Mouse (Mus musculus) embryonic facial prominence, embryonic 11.5 days (tissue): Measurements from ENCODE around the gene Gm33543. TPM values are rescaled to one million over a fixed set of nuclear protein-coding genes. Genes with fewer than 3 reads are reported as not detected.

Source experiments
- ATAC-seq: fragments of 200-750 bp; cut with Nextera tagmentation; replicated peaks from 2 replicates; pipeline ENCODE4 v1.8.0; 2017; ENCODE audit warnings: low read depth; ENCODE audit not compliant: insufficient number of reproducible peaks, low FRiP score, low TSS enrichment
- DNase-seq: peaks from one replicate; pipeline ENCODE4 v3.0.0-alpha.2; 2015; ENCODE audit warnings: low spot score
- H3K27ac ChIP-seq: fragments of 300-500 bp; sonication (generic); replicated peaks from 2 replicates; pipeline ENCODE4 v1.5.1; 2014; ENCODE audit warnings: mild to moderate bottlenecking, low read depth, low read length, control low read depth
- H3K27me3 ChIP-seq: fragments of 300-500 bp; sonication (generic); 2 replicates; pipeline ENCODE4 v1.6.1; 2014; ENCODE audit warnings: mild to moderate bottlenecking, low read length, moderate library complexity, mixed read lengths; ENCODE audit not compliant: control insufficient read depth, insufficient read depth
- H3K36me3 ChIP-seq: fragments of 300-500 bp; sonication (generic); replicated peaks from 2 replicates; pipeline ENCODE4 v1.6.1; 2014; ENCODE audit warnings: low read depth, mild to moderate bottlenecking, low read length, moderate library complexity, mixed read lengths; ENCODE audit not compliant: control insufficient read depth, insufficient read depth
- H3K4me1 ChIP-seq: fragments of 300-500 bp; sonication (generic); 2 replicates; pipeline ENCODE4 v1.6.1; 2014; ENCODE audit warnings: low read length, mixed read lengths; ENCODE audit not compliant: control insufficient read depth, insufficient read depth
- H3K4me2 ChIP-seq: fragments of 300-500 bp; sonication (generic); 2 replicates; pipeline ENCODE4 v1.6.1; 2014; ENCODE audit warnings: low read depth, mild to moderate bottlenecking, control low read depth, low read length, moderate library complexity
- H3K4me3 ChIP-seq: fragments of 300-500 bp; sonication (generic); 2 replicates; pipeline ENCODE4 v1.5.1; 2014; ENCODE audit warnings: low read depth, low read length, control low read depth
- H3K9ac ChIP-seq: fragments of 300-500 bp; sonication (generic); replicated peaks from 2 replicates; pipeline ENCODE4 v1.6.1; 2014; ENCODE audit warnings: mild to moderate bottlenecking, control low read depth, low read length
- H3K9me3 ChIP-seq: fragments of 300-500 bp; sonication (generic); replicated peaks from 2 replicates; pipeline ENCODE4 v1.6.1; 2016; ENCODE audit warnings: mild to moderate bottlenecking, low read length, inconsistent platforms, mixed read lengths; ENCODE audit not compliant: control insufficient read depth
- WGBS: fragments of 180-500 bp; shearing (Covaris S2); extraction: QIAGEN DNeasy Blood & Tissue Kit; methylation state at CpG from one replicate; pipeline ENCODE4 v1.1.7; 2014; 5-methylcytosine and 5-hydroxymethylcytosine counted together
- polyA plus RNA-seq: library from polyadenylated mRNA; unstranded; fragments of >200 nt; fragmentation: Nextera tagmentation; extraction: Ambion mirVana; gene quantifications from 2 replicates; pipeline ENCODE4 v1.2.1, GENCODE M21; 2014

Gene Gm33543
- polyA plus RNA-seq, 1 experiment from 2014 or later = not detected

GRCm38 (mm10) chr10:95846281-95846680 is 3.6 kb upstream of the Gm33543 start:
- no peaks in the 10 kb centered on the region for H3K4me1 ChIP-seq
- no peaks in the 10 kb centered on the region for H3K36me3 ChIP-seq
- H3K27me3 ChIP-seq = no peaks in the 10 kb centered on the region
- ATAC-seq (no peak), DNase-seq (no peak)
- no peak overlapping the region for H3K27ac ChIP-seq
- no peak overlapping the region for H3K4me3 ChIP-seq
- H3K9ac ChIP-seq = no peak overlapping the region
- no peak overlapping the region for H3K4me2 ChIP-seq
- H3K9me3 ChIP-seq = no peaks in the 10 kb centered on the region

GRCm38 (mm10) chr10:95843878-95844277 is 1.1 kb upstream of the Gm33543 start:
- 82% methylated on average over 1 of the region's 1 CpGs for WGBS
- no peak for DNase-seq

GRCm38 (mm10) chr10:95841241-95841640 is 1.5 kb downstream of the Gm33543 start:
- Histone ChIP-seq H3K36me3 (no peaks in the 10 kb centered on the region), H3K4me2 (no peak overlapping the region), H3K4me3 (no peak overlapping the region), H3K27me3 (no peaks in the 10 kb centered on the region), H3K9me3 (no peaks in the 10 kb centered on the region), H3K4me1 (no peaks in the 10 kb centered on the region), H3K9ac (no peak overlapping the region), H3K27ac (no peak overlapping the region)
- ATAC-seq (no peak), DNase-seq (no peak)
- 95% methylated on average over 3 of the region's 3 CpGs for WGBS

More at GRCm38 (mm10) chr10:95843878-95844277, 1.1 kb upstream of the Gm33543 start:
- no peaks in the 10 kb centered on the region for H3K27me3 ChIP-seq
- no peaks in the 10 kb centered on the region for H3K4me1 ChIP-seq
- H3K9me3 ChIP-seq = no peaks in the 10 kb centered on the region
- H3K9ac ChIP-seq = no peak overlapping the region
- H3K36me3 ChIP-seq = no peaks in the 10 kb centered on the region
- ATAC-seq = no peak
- no peak overlapping the region for H3K4me3 ChIP-seq
- H3K4me2 ChIP-seq = no peak overlapping the region
- H3K27ac ChIP-seq = no peak overlapping the region

GRCm38 (mm10) chr10:95839803-95840202 is 2.9 kb downstream of the Gm33543 start:
- H3K27ac ChIP-seq = no peak overlapping the region
- DNase-seq = no peak
- H3K27me3 ChIP-seq = no peaks in the 10 kb centered on the region
- H3K4me1 ChIP-seq = no peaks in the 10 kb centered on the region
- H3K4me2 ChIP-seq = no peak overlapping the region
- ATAC-seq = no peak
- no peaks in the 10 kb centered on the region for H3K9me3 ChIP-seq
- 58% methylated on average over 3 of the region's 3 CpGs for WGBS
- no peak overlapping the region for H3K9ac ChIP-seq
- no peak overlapping the region for H3K4me3 ChIP-seq
- no peaks in the 10 kb centered on the region for H3K36me3 ChIP-seq

- H3K4me2 ChIP-seq = no peak overlapping the region
- no peak for DNase-seq
- H3K4me3 ChIP-seq = no peak overlapping the region
- H3K9me3 ChIP-seq = no peaks in the 10 kb centered on the region
- no peak overlapping the region for H3K9ac ChIP-seq
- 84% methylated on average over 4 of the region's 4 CpGs for WGBS
- no peak for ATAC-seq
- no peak overlapping the region for H3K27ac ChIP-seq
- H3K4me1 ChIP-seq = no peaks in the 10 kb centered on the region
- H3K27me3 ChIP-seq = no peaks in the 10 kb centered on the region
- no peaks in the 10 kb centered on the region for H3K36me3 ChIP-seq
Observed at GRCm38 (mm10) chr10:95839036-95839435, 3.7 kb downstream of the Gm33543 start.

- Histone ChIP-seq H3K27ac (no peak overlapping the region), H3K9me3 (no peaks in the 10 kb centered on the region), H3K4me1 (no peaks in the 10 kb centered on the region), H3K4me2 (no peak overlapping the region), H3K4me3 (no peak overlapping the region), H3K27me3 (no peaks in the 10 kb centered on the region), H3K9ac (no peak overlapping the region), H3K36me3 (no peaks in the 10 kb centered on the region)
- ATAC-seq = no peak
- DNase-seq = peak; percentile 11
- WGBS = 55% methylated on average over 9 of the region's 9 CpGs
Observed at GRCm38 (mm10) chr10:95836530-95837264, 6.0 kb downstream of the Gm33543 start.

- Histone ChIP-seq H3K4me3 (no peak overlapping the region), H3K9ac (no peak overlapping the region), H3K27me3 (no peaks in the 10 kb centered on the region), H3K9me3 (no peaks in the 10 kb centered on the region), H3K4me1 (no peaks in the 10 kb centered on the region), H3K27ac (no peak overlapping the region), H3K36me3 (no peaks in the 10 kb centered on the region), H3K4me2 (no peak overlapping the region)
- WGBS = 82% methylated on average over 5 of the region's 5 CpGs
- DNase-seq = no peak
- ATAC-seq = no peak
Observed at GRCm38 (mm10) chr10:95830891-95831290, 11.8 kb downstream of the Gm33543 start.

GRCm38 (mm10) chr10:95829471-95829870 is 13.3 kb downstream of the Gm33543 start:
- no peak overlapping the region for H3K9ac ChIP-seq
- H3K36me3 ChIP-seq = no peaks in the 10 kb centered on the region
- H3K4me2 ChIP-seq = no peak overlapping the region
- no peak for ATAC-seq
- DNase-seq = no peak
- H3K4me3 ChIP-seq = no peak overlapping the region
- H3K27ac ChIP-seq = no peak overlapping the region
- H3K27me3 ChIP-seq = no peaks in the 10 kb centered on the region
- no peaks in the 10 kb centered on the region for H3K9me3 ChIP-seq
- no peaks in the 10 kb centered on the region for H3K4me1 ChIP-seq
